Comparison of ENCODE assay signal across 17 mouse cellular contexts in the genomic region with DNA sequence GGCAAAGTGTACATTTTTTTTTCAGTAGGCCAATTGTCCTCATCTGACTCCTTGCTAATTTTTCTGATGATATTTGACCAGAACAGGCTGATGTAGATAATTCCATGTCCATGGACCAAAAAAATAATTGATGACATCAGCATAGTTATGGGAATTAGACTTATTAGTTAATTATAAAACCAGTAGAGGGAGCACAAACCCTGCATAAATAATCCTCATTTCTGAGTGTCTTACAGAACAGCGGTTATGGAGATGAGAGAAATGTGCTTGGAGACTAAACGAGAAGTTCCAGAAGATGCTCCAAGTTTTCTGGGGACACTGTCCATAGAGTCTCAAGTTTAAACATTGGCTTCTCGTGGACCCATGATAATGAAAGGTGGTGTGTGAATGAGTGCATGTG.
DNase-seq lines count a peak whose midpoint lies in the region; ATAC-seq and TF ChIP-seq lines count a peak whose summit lies in the region.
"Had no signal": no experiment of that assay in that cellular context is flagged by ENCODE, and none has a peak within 500 bp of the region (broad histone marks: within the 10 kb centered on the region; RNA-seq: fewer than 3 reads in every experiment).

No protein-coding gene starts in this region.

- no peak overlapping the region for H3K27ac ChIP-seq in forebrain, postnatal 0 days (ENCODE audit: low read depth, low read length)
- H3K27ac ChIP-seq in forebrain, embryonic 11.5 days (ENCODE audit: low read depth, low read length): no peak overlapping the region
- no peak overlapping the region for H3K27ac ChIP-seq in kidney, postnatal 0 days
- H3K27ac ChIP-seq: hindbrain, embryonic 13.5 days had no signal

- no peak; the same call in 1 of the 2 replicates for ATAC-seq in forebrain, postnatal 0 days
- no peak for ATAC-seq in forebrain, embryonic 11.5 days (replicated peaks; ENCODE audit: low FRiP score)
- no peak for ATAC-seq in kidney, postnatal 0 days (replicated peaks; ENCODE audit: low FRiP score, low read depth)

- no peak for DNase-seq in forebrain, postnatal 0 days
- DNase-seq in forebrain, embryonic 11.5 days (ENCODE audit: low spot score): no peak
- DNase-seq in kidney, postnatal 0 days (ENCODE audit: low spot score): peak; percentile 75
- DNase-seq in kidney, adult 9 months: no peak
- peak; percentile 48 for DNase-seq in retina, postnatal 1 day
- DNase-seq in retina, embryonic 14.5 days (ENCODE audit: low spot score): no peak
- no peak for DNase-seq in thymus, adult 18-20 months
- DNase-seq: B cell, adult 2 months; cerebellum, postnatal 14 days; heart, adult 18-20 months; heart, postnatal 10 days; kidney, adult 18-20 months; kidney, postnatal 4 days; left cerebral cortex, postnatal 4 days; lung, postnatal 10 days; thymus, postnatal 36 days had no signal

- peak; percentile 43 for TF ChIP-seq CTCF in forebrain, postnatal 0 days (IDR thresholded peaks at IDR 0.05; ENCODE audit: low read depth)
- peak; percentile 52 for TF ChIP-seq CTCF in kidney, postnatal 0 days (IDR thresholded peaks at IDR 0.05; ENCODE audit: low read depth)

- H3K4me1 ChIP-seq in forebrain, postnatal 0 days (ENCODE audit: insufficient read depth): no peaks in the 10 kb centered on the region
- H3K4me1 ChIP-seq in forebrain, embryonic 11.5 days (replicated peaks; ENCODE audit: control insufficient read depth, insufficient read depth, low read length): no peaks in the 10 kb centered on the region
- peaks cover 8% of the 10 kb centered on the region; the same call in 1 of the 2 replicates for H3K4me1 ChIP-seq in kidney, postnatal 0 days (replicated peaks; ENCODE audit: insufficient read depth, low read length)

- H3K36me3 ChIP-seq in forebrain, postnatal 0 days (ENCODE audit: insufficient read depth): no peaks in the 10 kb centered on the region
- H3K36me3 ChIP-seq in forebrain, embryonic 11.5 days (ENCODE audit: control insufficient read depth, insufficient read depth, low read length): no peaks in the 10 kb centered on the region
- no peaks in the 10 kb centered on the region for H3K36me3 ChIP-seq in kidney, postnatal 0 days (ENCODE audit: insufficient read depth, low read length)
- H3K36me3 ChIP-seq: hindbrain, embryonic 13.5 days had no signal

- 48% methylated on average over 3 of the region's 3 CpGs for WGBS in forebrain, postnatal 0 days
- WGBS in forebrain, embryonic 11.5 days: 83% methylated on average over 3 of the region's 3 CpGs
- 65% methylated on average over 3 of the region's 3 CpGs for WGBS in kidney, postnatal 0 days

- no peak overlapping the region for H3K9ac ChIP-seq in forebrain, postnatal 0 days
- H3K9ac ChIP-seq in forebrain, embryonic 11.5 days (ENCODE audit: low read length): no peak overlapping the region
- H3K9ac ChIP-seq in kidney, postnatal 0 days (ENCODE audit: low read depth, low read length): no peak overlapping the region
- H3K9ac ChIP-seq: hindbrain, embryonic 13.5 days had no signal

- no peaks in the 10 kb centered on the region for H3K27me3 ChIP-seq in forebrain, postnatal 0 days (ENCODE audit: insufficient read depth, low read length)
- H3K27me3 ChIP-seq in forebrain, embryonic 11.5 days (ENCODE audit: control insufficient read depth, insufficient read depth, low read length): no peaks in the 10 kb centered on the region
- H3K27me3 ChIP-seq in kidney, postnatal 0 days (ENCODE audit: insufficient read depth, low read length): no peaks in the 10 kb centered on the region
- H3K27me3 ChIP-seq: hindbrain, embryonic 13.5 days had no signal

- H3K4me2 ChIP-seq in forebrain, postnatal 0 days (ENCODE audit: low read depth): no peak overlapping the region
- H3K4me2 ChIP-seq in forebrain, embryonic 11.5 days (ENCODE audit: low read depth, low read length, severe bottlenecking): no peak overlapping the region
- H3K4me2 ChIP-seq in kidney, postnatal 0 days (ENCODE audit: low read length): no peak overlapping the region
- H3K4me2 ChIP-seq: hindbrain, embryonic 13.5 days had no signal

- H3K9me3 ChIP-seq in forebrain, postnatal 0 days (ENCODE audit: low read length): no peaks in the 10 kb centered on the region
- no peaks in the 10 kb centered on the region for H3K9me3 ChIP-seq in forebrain, embryonic 11.5 days (ENCODE audit: control insufficient read depth, low read length)
- no peaks in the 10 kb centered on the region for H3K9me3 ChIP-seq in kidney, postnatal 0 days (replicated peaks; ENCODE audit: low read length)
- H3K9me3 ChIP-seq: hindbrain, embryonic 13.5 days had no signal

- no peak overlapping the region for H3K4me3 ChIP-seq in forebrain, postnatal 0 days (ENCODE audit: low read depth, low read length)
- H3K4me3 ChIP-seq in forebrain, embryonic 11.5 days (ENCODE audit: low read depth, low read length): no peak overlapping the region
- H3K4me3 ChIP-seq in kidney, postnatal 0 days (replicated peaks; ENCODE audit: low read depth, low read length): no peak overlapping the region
- H3K4me3 ChIP-seq: hindbrain, embryonic 13.5 days had no signal

Comparison
In these comparisons a context has a peak if more than half of its experiments do, and no peak if none do; other contexts are left out.
1. DNase-seq: peak in kidney, postnatal 0 days (single experiment) and retina, postnatal 1 day (single experiment); none in forebrain, postnatal 0 days (single experiment), forebrain, embryonic 11.5 days (single experiment), kidney, adult 9 months (single experiment), retina, embryonic 14.5 days (single experiment) and thymus, adult 18-20 months (0 of 2).